Mouse (Mus musculus) myocyte (in vitro differentiated cells): ENCODE data around the gene Nectin1. TPM values are rescaled to one million over a fixed set of nuclear protein-coding genes. Genes with fewer than 3 reads are reported as not detected.

Experiments used
- H3K27me3 ChIP-seq: one replicate; pipeline ENCODE4 v1.6.1; 2011; ENCODE audit not compliant: control insufficient read depth, insufficient read depth, insufficient read length
- H3K36me3 ChIP-seq: one replicate; pipeline ENCODE4 v1.6.1; 2011; ENCODE audit not compliant: control insufficient read depth, insufficient read depth
- H3K4me2 ChIP-seq: one replicate; pipeline ENCODE4 v1.6.1; 2011; ENCODE audit warnings: low read depth, control low read depth
- H3K4me3 ChIP-seq: one replicate; pipeline ENCODE4 v1.5.1; 2011; ENCODE audit warnings: mild to moderate bottlenecking, control low read depth, moderate library complexity
- H3K79me2 ChIP-seq: one replicate; pipeline ENCODE4 v1.6.1; 2011; ENCODE audit not compliant: control insufficient read depth, insufficient read depth
- H3ac ChIP-seq: one replicate; pipeline ENCODE4 v1.6.1; 2011; ENCODE audit not compliant: control insufficient read depth, insufficient read length
- CEBPB ChIP-seq: IDR thresholded peaks from 2 replicates; pipeline ENCODE4 v1.6.1; 2011; ENCODE audit warnings: mild to moderate bottlenecking, moderate library complexity; ENCODE audit not compliant: poor library complexity, insufficient read depth, severe bottlenecking
- E2F4 ChIP-seq: IDR thresholded peaks from one replicate; pipeline ENCODE4 v1.6.1; 2011; ENCODE audit warnings: mild to moderate bottlenecking, control low read depth, moderate library complexity; ENCODE audit not compliant: insufficient read depth
- MAX ChIP-seq: IDR thresholded peaks from one replicate; pipeline ENCODE4 v1.6.1; 2011; ENCODE audit warnings: low read depth, mild to moderate bottlenecking, control low read depth
- MYOD1 ChIP-seq, 3 experiments: IDR thresholded peaks; one replicate each; pipeline ENCODE4 v1.6.1; 2011; ENCODE audit warnings: control low read depth in 2 of 3, low read depth in 2 of 3, mild to moderate bottlenecking in 2 of 3, moderate library complexity in 1 of 3; ENCODE audit not compliant: insufficient read length in 2 of 3, control insufficient read depth in 1 of 3
- MYOG ChIP-seq, 3 experiments: IDR thresholded peaks; one replicate each; pipeline ENCODE4 v1.6.1; 2011; ENCODE audit warnings: control low read depth in 2 of 3, low read depth in 2 of 3, mild to moderate bottlenecking in 2 of 3; ENCODE audit not compliant: insufficient read length in 2 of 3, control insufficient read depth in 1 of 3, insufficient read depth in 1 of 3
- POLR2A ChIP-seq: IDR thresholded peaks from one replicate; pipeline ENCODE4 v1.6.1; 2011; ENCODE audit warnings: low read depth, mild to moderate bottlenecking, control low read depth, moderate library complexity; ENCODE audit not compliant: insufficient read length
- POLR2AphosphoS2 ChIP-seq: IDR thresholded peaks from one replicate; pipeline ENCODE4 v1.6.1; 2011; ENCODE audit warnings: low read depth, control low read depth; ENCODE audit not compliant: insufficient read length
- REST ChIP-seq: IDR thresholded peaks from one replicate; pipeline ENCODE4 v1.6.1; 2011; ENCODE audit warnings: mild to moderate bottlenecking, control low read depth, moderate library complexity; ENCODE audit not compliant: insufficient read depth, insufficient read length
- SRF ChIP-seq: IDR thresholded peaks from one replicate; pipeline ENCODE4 v1.6.1; 2011; ENCODE audit warnings: low read depth; ENCODE audit not compliant: control insufficient read depth, insufficient read length
- TCF12 ChIP-seq: IDR thresholded peaks from one replicate; pipeline ENCODE4 v1.6.1; 2011; ENCODE audit warnings: mild to moderate bottlenecking, control low read depth; ENCODE audit not compliant: poor library complexity, insufficient read depth, severe bottlenecking
- TCF3 ChIP-seq: IDR thresholded peaks from one replicate; pipeline ENCODE4 v1.6.1; 2011; ENCODE audit warnings: low read depth, control low read depth; ENCODE audit not compliant: insufficient read length
- USF1 ChIP-seq: IDR thresholded peaks from one replicate; pipeline ENCODE4 v1.6.1; 2011; ENCODE audit warnings: low read depth, mild to moderate bottlenecking, control low read depth, moderate library complexity
- polyA plus RNA-seq: library from polyadenylated mRNA; unstranded; fragments of >200 nt; fragmentation: generic; extraction: Trizol; gene quantifications from one replicate; pipeline ENCODE4 v1.2.1, GENCODE M21; 2012; ENCODE audit warnings: missing spikeins

The Nectin1 gene
- polyA plus RNA-seq, 1 experiment = 2.2 TPM

DNA sequence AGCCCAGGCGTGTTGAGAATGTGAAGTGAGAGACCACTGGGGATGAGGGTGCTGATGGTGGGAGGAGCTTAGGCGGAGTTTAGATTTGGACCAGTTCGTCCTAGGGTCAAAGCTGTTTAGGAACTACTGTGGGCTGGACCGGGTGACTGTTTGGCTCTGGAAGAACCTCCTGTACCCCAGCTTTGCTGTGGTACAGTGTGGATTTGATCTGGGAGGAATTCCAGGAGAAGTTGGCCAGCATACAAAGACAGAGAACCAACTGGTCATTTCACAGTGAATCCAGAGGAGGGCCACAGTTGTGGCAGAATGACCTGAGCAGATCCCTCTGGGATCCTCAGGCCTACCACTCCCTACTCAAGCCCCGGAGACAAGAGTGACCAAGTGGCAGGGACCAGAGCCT is 38.6 kb downstream of the Nectin1 start:
- no peaks in the 10 kb centered on the region for H3K27me3 ChIP-seq
- no peak overlapping the region for H3ac ChIP-seq
- no peak overlapping the region for H3K4me2 ChIP-seq
- H3K4me3 ChIP-seq = no peak overlapping the region
- H3K79me2 ChIP-seq = no peaks in the 10 kb centered on the region
- H3K36me3 ChIP-seq = no peaks in the 10 kb centered on the region
- TF ChIP-seq MYOG (IDR thresholded peaks at IDR 0.05; ENCODE audit: control insufficient read depth in 1 of 3, insufficient read depth in 1 of 3, insufficient read length in 2 of 3, low read depth in 2 of 3) (no peak), MAX (no peak), E2F4 (no peak), TCF12 (no peak), TCF3 (no peak), POLR2A (no peak), POLR2AphosphoS2 (no peak), USF1 (no peak), REST (no peak), CEBPB (no peak), MYOD1 (IDR thresholded peaks at IDR 0.05; ENCODE audit: control insufficient read depth in 1 of 3, insufficient read length in 2 of 3, low read depth in 2 of 3) (no peak), SRF (no peak)

DNA sequence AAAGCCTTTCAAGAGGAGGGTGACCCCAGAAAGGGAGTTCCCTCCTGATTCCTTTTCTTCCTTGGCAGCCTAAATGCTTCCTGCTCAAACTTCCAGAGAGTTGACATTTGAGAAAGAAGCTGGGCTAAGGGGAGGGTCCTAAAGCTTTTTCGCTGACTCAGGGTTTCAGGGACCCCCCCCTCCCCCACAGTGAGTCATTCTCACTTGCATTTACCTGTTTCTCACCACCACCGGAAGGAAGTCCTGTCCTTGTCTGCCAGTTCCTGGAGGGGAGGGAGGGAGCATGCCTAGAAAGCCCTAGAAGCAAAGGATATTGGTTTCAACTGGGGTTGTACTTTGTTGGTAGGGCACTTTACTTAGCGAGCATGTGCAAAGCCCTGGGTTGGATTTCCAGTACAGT is 40.2 kb downstream of the Nectin1 start:
- Histone ChIP-seq H3K4me3 (no peak overlapping the region), H3K36me3 (no peaks in the 10 kb centered on the region), H3ac (no peak overlapping the region), H3K4me2 (no peak overlapping the region), H3K27me3 (no peaks in the 10 kb centered on the region), H3K79me2 (no peaks in the 10 kb centered on the region)
- no peak for TF ChIP-seq POLR2AphosphoS2
- TF ChIP-seq MYOG (IDR thresholded peaks at IDR 0.05; ENCODE audit: control insufficient read depth in 1 of 3, insufficient read depth in 1 of 3, insufficient read length in 2 of 3, low read depth in 2 of 3) = no peak
- TF ChIP-seq MAX = no peak
- TF ChIP-seq SRF = no peak
- no peak for TF ChIP-seq POLR2A
- TF ChIP-seq CEBPB = no peak
- no peak for TF ChIP-seq TCF3
- no peak for TF ChIP-seq REST
- TF ChIP-seq MYOD1 (IDR thresholded peaks at IDR 0.05; ENCODE audit: control insufficient read depth in 1 of 3, insufficient read length in 2 of 3, low read depth in 2 of 3) = no peak

DNA sequence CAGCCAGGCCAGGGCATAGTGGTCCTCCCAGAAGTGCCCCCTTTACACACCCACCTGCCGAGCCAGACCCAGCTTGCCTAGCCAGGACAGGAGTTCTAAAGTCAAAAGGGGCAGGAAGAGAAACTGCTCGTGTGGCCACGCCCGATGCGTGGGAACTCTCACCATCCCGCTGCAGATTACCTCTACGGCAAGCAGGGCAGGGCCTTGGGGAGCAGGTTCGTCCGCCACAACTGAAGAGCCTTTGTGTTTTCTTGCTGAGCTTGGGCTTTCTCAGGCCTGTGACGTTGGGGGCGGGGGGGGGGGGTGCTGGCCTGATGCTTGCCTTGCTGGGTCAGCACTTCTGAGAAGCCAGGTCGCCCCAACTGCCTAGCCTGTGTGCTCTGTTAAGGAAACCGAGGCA is 41.1 kb downstream of the Nectin1 start:
- no peaks in the 10 kb centered on the region for H3K36me3 ChIP-seq
- H3ac ChIP-seq = no peak overlapping the region
- H3K4me2 ChIP-seq = no peak overlapping the region
- H3K4me3 ChIP-seq = no peak overlapping the region
- no peak for TF ChIP-seq E2F4
- TF ChIP-seq POLR2A = no peak
- TF ChIP-seq REST = no peak
- TF ChIP-seq USF1 = no peak
- TF ChIP-seq MYOD1 (IDR thresholded peaks at IDR 0.05; ENCODE audit: control insufficient read depth in 1 of 3, insufficient read length in 2 of 3, low read depth in 2 of 3) = no peak
- TF ChIP-seq MYOG (IDR thresholded peaks at IDR 0.05; ENCODE audit: control insufficient read depth in 1 of 3, insufficient read depth in 1 of 3, insufficient read length in 2 of 3, low read depth in 2 of 3) = no peak
- TF ChIP-seq TCF3 = no peak
- no peak for TF ChIP-seq MAX
- H3K79me2 ChIP-seq = no peaks in the 10 kb centered on the region
- no peaks in the 10 kb centered on the region for H3K27me3 ChIP-seq

DNA sequence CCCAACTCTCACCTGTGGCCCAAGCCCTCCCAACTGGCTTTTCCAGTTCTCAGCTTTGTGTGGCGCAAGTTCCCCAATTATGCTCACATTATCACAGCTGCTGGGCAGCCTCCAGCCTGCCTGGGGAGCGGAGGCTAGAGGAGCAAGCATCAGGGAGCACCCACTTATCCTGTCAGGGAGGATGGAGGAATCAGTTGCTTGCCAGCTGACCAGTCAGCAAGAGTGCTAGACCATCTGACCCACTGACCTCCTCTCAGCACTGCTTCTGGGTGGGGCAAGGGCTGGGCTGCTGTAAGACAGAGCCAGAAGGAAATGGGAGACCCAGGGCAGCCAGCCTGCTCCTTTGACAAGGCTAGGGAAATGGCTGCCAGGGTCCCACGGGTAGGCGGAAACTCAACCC is 43.8 kb downstream of the Nectin1 start:
- Histone ChIP-seq H3K36me3 (no peaks in the 10 kb centered on the region), H3K4me2 (no peak overlapping the region), H3ac (no peak overlapping the region), H3K79me2 (no peaks in the 10 kb centered on the region), H3K4me3 (no peak overlapping the region), H3K27me3 (no peaks in the 10 kb centered on the region)
- TF ChIP-seq POLR2A = no peak

DNA sequence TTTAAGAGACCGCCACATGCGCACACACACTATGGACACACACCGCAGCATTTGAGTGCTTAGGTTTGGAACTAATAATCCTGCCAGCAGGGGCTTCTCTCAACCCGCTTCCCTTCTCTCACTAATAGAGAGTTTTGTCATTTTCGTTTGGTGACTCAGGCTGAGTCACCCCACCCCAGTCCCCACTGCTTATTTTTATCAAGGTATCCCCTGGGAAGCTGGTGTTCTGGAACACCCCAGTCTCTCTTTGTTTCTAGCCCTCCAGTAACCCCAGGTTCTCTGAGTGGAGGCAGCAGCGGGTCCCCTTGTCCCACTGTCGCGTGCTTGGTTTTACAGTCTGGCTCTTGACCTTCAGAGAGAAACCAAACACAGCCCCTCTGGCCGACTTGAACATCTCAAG is 48.9 kb downstream of the Nectin1 start:
- TF ChIP-seq E2F4 (no peak), MAX (no peak), SRF (no peak), CEBPB (no peak), POLR2AphosphoS2 (no peak), REST (no peak), MYOG (IDR thresholded peaks at IDR 0.05; ENCODE audit: control insufficient read depth in 1 of 3, insufficient read depth in 1 of 3, insufficient read length in 2 of 3, low read depth in 2 of 3) (no peak), TCF3 (no peak), POLR2A (no peak), TCF12 (no peak), USF1 (no peak), MYOD1 (IDR thresholded peaks at IDR 0.05; ENCODE audit: control insufficient read depth in 1 of 3, insufficient read length in 2 of 3, low read depth in 2 of 3) (no peak)
- H3K27me3 ChIP-seq = no peaks in the 10 kb centered on the region
- no peak overlapping the region for H3ac ChIP-seq
- no peak overlapping the region for H3K4me2 ChIP-seq
- H3K36me3 ChIP-seq = no peaks in the 10 kb centered on the region
- H3K4me3 ChIP-seq = no peak overlapping the region
- no peaks in the 10 kb centered on the region for H3K79me2 ChIP-seq

DNA sequence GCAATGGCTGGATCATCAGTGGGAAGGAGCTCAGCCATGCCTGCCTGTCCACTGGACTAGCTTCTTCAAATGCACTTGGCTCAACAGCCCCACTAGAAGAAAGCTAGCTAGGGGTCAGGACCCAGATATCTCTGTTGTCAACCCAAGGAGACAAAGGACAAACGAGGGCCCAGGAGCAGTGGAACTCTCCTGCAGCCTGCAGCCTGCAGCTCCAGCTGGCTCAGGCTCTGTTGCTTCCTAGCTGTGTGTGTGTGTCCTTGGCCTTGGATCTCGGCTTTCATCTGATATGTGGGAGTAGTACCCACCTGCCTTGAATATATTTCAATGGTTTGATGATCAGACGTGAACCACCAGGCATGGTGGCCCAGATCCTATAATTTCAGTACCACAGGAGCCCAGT is 49.6 kb downstream of the Nectin1 start:
- H3ac ChIP-seq = no peak overlapping the region
- no peaks in the 10 kb centered on the region for H3K79me2 ChIP-seq
- no peak for TF ChIP-seq TCF12
- TF ChIP-seq E2F4 = no peak
- TF ChIP-seq CEBPB = no peak
- no peak for TF ChIP-seq POLR2A
- no peak for TF ChIP-seq POLR2AphosphoS2
- TF ChIP-seq MYOD1 (IDR thresholded peaks at IDR 0.05; ENCODE audit: control insufficient read depth in 1 of 3, insufficient read length in 2 of 3, low read depth in 2 of 3) = no peak
- no peak for TF ChIP-seq USF1
- TF ChIP-seq REST = no peak
- no peak for TF ChIP-seq SRF
- no peak for TF ChIP-seq TCF3
- TF ChIP-seq MYOG (IDR thresholded peaks at IDR 0.05; ENCODE audit: control insufficient read depth in 1 of 3, insufficient read depth in 1 of 3, insufficient read length in 2 of 3, low read depth in 2 of 3) = no peak
- H3K36me3 ChIP-seq = no peaks in the 10 kb centered on the region
- H3K27me3 ChIP-seq = no peaks in the 10 kb centered on the region
- H3K4me3 ChIP-seq = no peak overlapping the region
- H3K4me2 ChIP-seq = no peak overlapping the region
